Mouse (Mus musculus) kidney, embryonic 15.5 days (tissue): ENCODE measurements around the gene Vdac1. TPM values are rescaled to one million over a fixed set of nuclear protein-coding genes. Genes with fewer than 3 reads are reported as not detected.
A peak's percentile ranks its signal among the peaks of the same experiment; 100 is the strongest.
"Not testable (repeated sequence)": the region's sequence is repeated elsewhere in the genome, so short reads cannot be mapped to it uniquely, and the experiment has no call there.

Experiments used
- ATAC-seq: fragments of 200-750 bp; cut with Nextera tagmentation; replicated peaks from 2 replicates; pipeline ENCODE4 v1.8.0; 2017; ENCODE audit warnings: moderate TSS enrichment; ENCODE audit not compliant: low FRiP score
- H3K27ac ChIP-seq: fragments of 300-500 bp; sonication (generic); 2 replicates; pipeline ENCODE4 v1.5.1; 2015; ENCODE audit warnings: mild to moderate bottlenecking, inconsistent platforms
- H3K27me3 ChIP-seq: fragments of 300-500 bp; sonication (generic); 2 replicates; pipeline ENCODE4 v1.6.1; 2015; ENCODE audit warnings: inconsistent platforms
- H3K36me3 ChIP-seq: fragments of 300-500 bp; sonication (generic); 2 replicates; pipeline ENCODE4 v1.6.1; 2015; ENCODE audit warnings: inconsistent platforms
- H3K4me1 ChIP-seq: fragments of 300-500 bp; sonication (generic); 2 replicates; pipeline ENCODE4 v1.6.1; 2015; ENCODE audit warnings: inconsistent platforms
- H3K4me2 ChIP-seq: fragments of 300-500 bp; sonication (generic); 2 replicates; pipeline ENCODE4 v1.6.1; 2015; ENCODE audit warnings: moderate library complexity, mild to moderate bottlenecking, inconsistent platforms
- H3K4me3 ChIP-seq: fragments of 300-500 bp; sonication (generic); replicated peaks from 2 replicates; pipeline ENCODE4 v1.5.1; 2015; ENCODE audit warnings: mild to moderate bottlenecking, inconsistent platforms
- H3K9ac ChIP-seq: fragments of 300-500 bp; sonication (generic); 2 replicates; pipeline ENCODE4 v1.6.1; 2015; ENCODE audit warnings: mild to moderate bottlenecking, inconsistent platforms
- H3K9me3 ChIP-seq: fragments of 300-500 bp; sonication (generic); replicated peaks from 2 replicates; pipeline ENCODE4 v1.6.1; 2016; ENCODE audit warnings: inconsistent platforms
- WGBS: fragments of 180-500 bp; shearing (Covaris S2); methylation state at CpG from one replicate; pipeline ENCODE4 v1.1.7; 2015; ENCODE audit warnings: mixed read lengths; 5-methylcytosine and 5-hydroxymethylcytosine counted together
- polyA plus RNA-seq: library from polyadenylated mRNA; unstranded; fragments of >200 nt; fragmentation: Nextera tagmentation; extraction: Ambion mirVana; gene quantifications from 2 replicates; pipeline ENCODE4 v1.2.1, GENCODE M21; 2015

The Vdac1 gene
- polyA plus RNA-seq, 1 experiment from 2014 or later, result 336 TPM

DNA sequence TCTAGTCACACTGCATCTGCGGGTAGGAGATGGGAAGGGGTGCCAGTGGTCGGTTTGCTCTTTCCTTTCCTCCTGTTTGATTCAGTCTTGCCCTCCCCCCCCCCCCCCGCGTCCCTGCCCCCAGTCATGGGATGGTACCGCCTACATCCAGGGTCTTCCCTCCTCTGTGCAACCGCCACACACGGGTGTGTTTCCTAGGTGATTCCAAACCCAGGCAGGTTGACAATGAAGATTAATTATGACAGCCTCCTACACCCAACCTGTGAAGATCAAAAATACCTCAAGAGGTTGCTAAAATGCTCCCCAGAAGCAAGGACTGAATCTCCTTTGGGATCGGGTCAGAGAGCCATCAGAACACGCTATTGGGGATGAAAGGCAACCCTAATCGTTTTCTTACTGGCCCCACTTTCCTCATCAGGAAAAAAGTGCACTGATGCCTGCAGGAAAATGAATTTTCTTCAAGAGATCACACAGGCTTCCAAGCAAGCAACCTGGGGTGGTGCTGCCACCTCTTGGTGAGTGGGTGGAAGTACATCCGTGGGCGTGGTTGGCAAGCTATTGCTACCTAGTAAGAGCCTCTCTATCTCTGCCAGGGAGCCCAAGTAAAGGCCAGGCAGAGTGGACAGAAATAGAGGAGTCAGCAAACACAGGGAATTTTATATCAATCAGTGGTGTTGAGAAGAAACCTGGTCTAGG, 14.6 kb upstream of the Vdac1 start:
- 15% methylated on average over 11 of the region's 12 CpGs for WGBS
- Histone ChIP-seq H3K36me3 (no peaks in the 10 kb centered on the region), H3K4me3 (peak overlapping the region; percentile 39), H3K27ac (peak overlapping the region; percentile 78), H3K9me3 (no peaks in the 10 kb centered on the region), H3K27me3 (no peaks in the 10 kb centered on the region), H3K9ac (0 out of 2 replicates have a peak overlapping the region, but pooled peaks have one; percentile 1), H3K4me1 (peaks cover 18% of the 10 kb centered on the region), H3K4me2 (peak overlapping the region; percentile 65)
- peak; percentile 61; the same call in 1 of the 2 replicates for ATAC-seq

DNA sequence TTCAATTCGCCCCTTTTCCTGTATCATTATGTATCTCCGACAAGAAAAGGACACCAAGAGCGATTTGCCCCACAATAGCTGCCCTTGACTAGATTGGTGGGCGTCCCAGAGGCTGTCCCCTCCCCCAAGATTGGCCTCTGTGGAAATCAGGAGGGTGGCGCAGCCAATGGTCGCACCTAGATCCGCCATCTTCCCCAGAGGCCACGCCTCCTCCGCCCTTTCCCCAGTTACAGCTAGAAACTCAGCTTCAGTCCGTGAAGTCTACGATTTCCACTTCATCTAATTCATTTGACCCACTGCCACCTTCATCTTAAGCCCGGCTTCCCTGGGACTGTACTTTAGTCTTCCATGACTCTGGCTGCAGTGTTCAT, 14.0 kb upstream of the Vdac1 start:
- Histone ChIP-seq H3K36me3 (no peaks in the 10 kb centered on the region), H3K4me3 (peak overlapping the region; percentile 39), H3K9me3 (no peaks in the 10 kb centered on the region), H3K27me3 (no peaks in the 10 kb centered on the region), H3K4me2 (peak overlapping the region; percentile 65), H3K27ac (peak overlapping the region; percentile 78), H3K4me1 (peaks cover 18% of the 10 kb centered on the region), H3K9ac (peak overlapping the region; percentile 1; the same call in 1 of the 2 replicates)
- WGBS, result 1% methylated on average over 12 of the region's 12 CpGs
- peak; percentile 71 for ATAC-seq

DNA sequence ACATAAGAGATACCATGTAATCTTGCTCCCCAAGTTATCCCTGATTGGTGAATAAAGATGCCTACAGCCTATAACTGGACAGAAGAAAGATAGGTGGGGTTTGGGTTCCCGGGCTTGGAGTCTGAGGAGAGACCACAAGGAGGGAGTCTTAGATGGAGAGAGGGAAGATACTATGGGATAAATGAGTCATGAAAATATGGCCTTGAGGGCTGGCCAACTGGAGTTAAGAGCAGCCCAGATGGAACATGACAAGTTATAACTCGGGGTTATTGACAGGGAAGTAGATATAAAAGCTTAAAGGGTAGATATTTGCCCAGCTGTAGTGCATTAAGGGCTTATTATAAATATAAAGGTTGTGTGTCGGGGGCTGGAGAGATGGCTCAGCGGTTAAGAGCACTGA, 12.5 kb upstream of the Vdac1 start:
- no peak overlapping the region for H3K9ac ChIP-seq
- no peaks in the 10 kb centered on the region for H3K9me3 ChIP-seq
- H3K4me3 ChIP-seq, result no peak overlapping the region
- peaks cover 18% of the 10 kb centered on the region for H3K4me1 ChIP-seq
- no peak overlapping the region for H3K27ac ChIP-seq
- 82% methylated on average over 4 of the region's 4 CpGs for WGBS
- no peak overlapping the region for H3K4me2 ChIP-seq
- no peaks in the 10 kb centered on the region for H3K27me3 ChIP-seq
- no peaks in the 10 kb centered on the region for H3K36me3 ChIP-seq
- ATAC-seq, result no peak

DNA sequence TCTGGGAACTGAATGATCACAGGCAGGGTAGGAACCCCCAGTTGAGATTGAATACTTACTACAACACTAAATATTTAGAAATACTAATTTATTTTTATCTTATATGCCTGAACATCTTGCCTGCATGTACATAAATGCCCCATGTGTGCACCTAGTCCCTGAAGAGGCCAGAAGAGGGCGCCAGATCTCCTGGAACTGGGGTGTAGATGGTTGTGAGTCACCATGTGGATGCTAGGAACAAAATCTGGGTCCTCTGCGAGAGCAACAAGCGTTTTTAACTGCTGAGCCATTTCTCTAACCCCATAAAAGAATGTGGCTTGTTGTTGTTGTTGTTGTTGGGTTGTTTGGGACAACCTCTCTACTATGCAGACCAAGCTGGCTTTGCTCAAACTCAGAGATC, 11.9 kb upstream of the Vdac1 start:
- peaks cover 18% of the 10 kb centered on the region for H3K4me1 ChIP-seq
- no peaks in the 10 kb centered on the region for H3K9me3 ChIP-seq
- no peak overlapping the region for H3K27ac ChIP-seq
- no peaks in the 10 kb centered on the region for H3K36me3 ChIP-seq
- no peak overlapping the region for H3K4me2 ChIP-seq
- WGBS, result 67% methylated on average over 3 of the region's 3 CpGs
- no peak overlapping the region for H3K4me3 ChIP-seq
- no peaks in the 10 kb centered on the region for H3K27me3 ChIP-seq
- no peak for ATAC-seq
- no peak overlapping the region for H3K9ac ChIP-seq

DNA sequence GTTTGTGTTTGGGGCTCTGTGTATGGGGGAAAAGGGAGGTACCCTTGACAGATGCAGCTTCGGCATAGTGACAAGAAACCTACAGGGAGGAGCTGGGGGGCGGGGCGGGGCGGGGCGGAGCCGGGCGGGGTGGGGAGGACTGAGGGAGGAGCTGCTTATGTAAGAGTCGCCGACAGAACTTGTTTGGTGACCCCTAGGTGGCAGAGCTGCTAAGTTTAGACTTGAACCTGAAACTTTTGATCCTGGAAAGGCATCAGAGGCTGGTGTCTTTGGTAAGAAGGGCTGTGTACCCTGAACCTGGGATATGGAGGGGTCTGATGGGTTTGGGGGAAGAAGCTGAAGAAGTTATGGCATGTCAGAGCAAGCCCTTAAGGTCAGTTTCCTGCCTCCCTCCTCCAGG, 9.7 kb upstream of the Vdac1 start:
- Histone ChIP-seq H3K4me1 (peaks cover 13% of the 10 kb centered on the region), H3K9ac (no peak overlapping the region), H3K27me3 (no peaks in the 10 kb centered on the region), H3K4me2 (no peak overlapping the region), H3K27ac (no peak overlapping the region), H3K4me3 (no peak overlapping the region), H3K36me3 (no peaks in the 10 kb centered on the region), H3K9me3 (no peaks in the 10 kb centered on the region)
- 3% methylated on average over 8 of the region's 9 CpGs for WGBS
- ATAC-seq, result peak; percentile 40

DNA sequence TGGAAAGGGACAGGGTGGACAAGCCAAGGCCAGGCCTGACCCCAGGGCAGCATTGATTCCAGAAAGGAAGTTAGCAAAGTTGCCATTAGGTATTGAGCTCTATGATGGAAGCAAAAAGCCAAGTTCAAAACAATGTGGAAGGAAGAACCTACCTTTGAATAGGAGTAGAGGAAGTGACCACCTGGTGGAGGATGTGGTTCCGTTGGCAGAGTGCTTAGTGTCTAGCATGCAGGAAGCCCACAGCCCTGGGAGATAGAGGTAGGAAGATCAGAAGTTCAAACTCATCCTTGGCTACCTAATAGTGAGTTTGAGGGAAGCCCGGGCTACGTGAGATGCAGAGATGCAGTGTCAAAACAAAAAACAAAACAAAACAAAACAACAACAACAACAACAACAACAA, 8.4 kb upstream of the Vdac1 start:
- ATAC-seq, result no peak
- Histone ChIP-seq H3K9me3 (no peaks in the 10 kb centered on the region), H3K36me3 (no peaks in the 10 kb centered on the region), H3K27me3 (no peaks in the 10 kb centered on the region), H3K4me1 (peaks cover 6% of the 10 kb centered on the region; the same call in 1 of the 2 replicates), H3K4me2 (no peak overlapping the region), H3K4me3 (no peak overlapping the region), H3K9ac (no peak overlapping the region), H3K27ac (no peak overlapping the region)
- WGBS, result 93% methylated on average over 3 of the region's 3 CpGs

DNA sequence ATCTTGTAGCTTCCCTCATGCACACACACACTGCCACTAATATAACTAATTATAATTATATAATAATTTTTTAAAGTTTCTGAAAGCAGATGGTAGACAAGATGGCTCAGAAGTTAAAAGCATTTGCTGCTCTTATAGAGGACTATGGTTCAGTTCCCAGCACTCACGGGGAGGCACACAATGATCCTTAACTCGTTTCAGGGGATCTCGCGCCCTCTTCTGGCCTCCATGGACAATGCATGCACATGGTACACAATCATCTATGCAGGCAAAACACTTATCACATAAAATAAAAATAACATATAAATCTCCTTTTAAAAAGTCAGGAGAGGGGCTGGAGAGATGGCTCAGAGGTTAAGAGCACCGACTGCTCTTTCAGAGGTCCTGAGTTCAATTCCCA, 6.0 kb upstream of the Vdac1 start:
- Histone ChIP-seq H3K4me3 (no peak overlapping the region), H3K27me3 (no peaks in the 10 kb centered on the region), H3K36me3 (no peaks in the 10 kb centered on the region), H3K27ac (no peak overlapping the region), H3K4me2 (no peak overlapping the region), H3K9me3 (no peaks in the 10 kb centered on the region), H3K9ac (no peak overlapping the region), H3K4me1 (peaks cover 19% of the 10 kb centered on the region)
- no peak for ATAC-seq
- whole genome bisulfite sequencing, result 86% methylated on average over 5 of the region's 5 CpGs

DNA sequence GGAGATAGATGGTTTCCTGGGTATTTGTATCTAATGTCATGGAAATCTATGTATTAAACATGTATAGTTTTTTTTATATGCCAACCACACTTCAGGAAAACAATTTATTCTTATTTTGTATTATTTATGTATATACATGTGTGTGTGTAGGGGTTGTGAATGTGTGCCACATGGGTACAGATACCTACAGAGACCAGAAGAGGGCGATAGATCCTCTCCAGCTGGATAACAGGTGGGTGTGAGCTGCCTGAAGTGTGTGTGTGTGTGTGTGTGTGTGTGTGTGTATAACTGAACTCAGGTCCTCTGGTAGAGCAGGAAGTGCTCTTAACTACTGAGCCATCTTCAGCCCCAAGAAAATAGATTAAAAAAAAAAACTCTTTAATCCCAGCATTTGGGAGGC, 5.1 kb upstream of the Vdac1 start:
- no peak for ATAC-seq
- Histone ChIP-seq H3K36me3 (no peaks in the 10 kb centered on the region), H3K4me3 (no peak overlapping the region), H3K9ac (no peak overlapping the region), H3K9me3 (no peaks in the 10 kb centered on the region), H3K4me1 (peaks cover 25% of the 10 kb centered on the region), H3K27ac (no peak overlapping the region), H3K4me2 (no peak overlapping the region), H3K27me3 (no peaks in the 10 kb centered on the region)
- 88% methylated on average over 1 of the region's 1 CpGs for WGBS

DNA sequence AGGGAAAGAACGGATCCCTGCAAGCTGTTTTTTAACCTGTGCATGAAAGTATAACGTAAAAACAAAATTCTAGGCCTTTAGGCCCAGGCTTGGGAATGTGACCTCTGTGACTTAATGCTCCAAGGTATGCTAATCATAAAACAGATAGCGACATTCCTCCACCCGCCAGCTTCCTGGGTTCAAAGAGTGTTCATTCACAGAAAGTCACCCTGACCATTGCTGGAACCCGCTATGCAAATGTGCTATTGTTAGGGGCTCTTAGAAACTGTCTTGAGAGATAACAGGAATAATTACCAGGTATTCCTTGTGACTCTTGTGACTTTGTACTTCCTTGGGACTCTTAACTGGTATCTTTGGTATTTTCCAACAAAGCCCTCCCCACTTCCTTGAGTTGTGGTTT, 3.6 kb upstream of the Vdac1 start:
- not testable (repeated sequence) for H3K4me2 ChIP-seq, H3K36me3 ChIP-seq, ATAC-seq, H3K4me3 ChIP-seq, H3K27ac ChIP-seq, H3K27me3 ChIP-seq, H3K9ac ChIP-seq, H3K9me3 ChIP-seq
- WGBS, result 93% methylated on average over 5 of the region's 5 CpGs
- peaks cover 22% of the 10 kb centered on the region for H3K4me1 ChIP-seq

DNA sequence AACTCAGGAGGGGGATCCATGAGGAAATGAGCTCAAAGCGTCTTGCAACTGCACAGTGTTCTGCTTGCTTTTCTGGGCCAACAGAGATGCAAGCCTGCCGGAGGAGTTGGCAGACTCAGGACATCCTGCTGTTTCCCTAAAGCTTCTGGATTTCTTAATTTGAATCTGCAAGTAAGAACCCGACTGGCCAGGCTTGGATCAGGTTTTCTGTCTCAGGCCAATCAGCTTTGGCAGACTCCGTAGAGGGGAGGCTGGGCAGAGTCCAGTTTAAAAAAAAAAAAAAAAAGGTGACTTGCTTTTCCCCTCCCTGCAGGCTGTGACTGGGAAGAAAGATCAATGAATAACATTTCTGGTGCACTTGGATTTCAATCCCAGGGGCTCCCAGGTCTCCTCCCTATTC, 2.1 kb upstream of the Vdac1 start:
- H3K9ac ChIP-seq, result 0 out of 2 replicates have a peak overlapping the region, but pooled peaks have one; percentile 7
- H3K4me3 ChIP-seq, result peak overlapping the region; percentile 19; the same call in 1 of the 2 replicates
- peak overlapping the region; percentile 61 for H3K27ac ChIP-seq
- no peak for ATAC-seq
- WGBS, result 33% methylated on average over 4 of the region's 4 CpGs
- H3K4me1 ChIP-seq, result peaks cover 35% of the 10 kb centered on the region
- peak overlapping the region; percentile 40 for H3K4me2 ChIP-seq
- H3K27me3 ChIP-seq, result no peaks in the 10 kb centered on the region
- no peaks in the 10 kb centered on the region for H3K9me3 ChIP-seq
- H3K36me3 ChIP-seq, result 0 out of 2 replicates have a peak, but pooled peaks cover 2% of the 10 kb centered on the region

DNA sequence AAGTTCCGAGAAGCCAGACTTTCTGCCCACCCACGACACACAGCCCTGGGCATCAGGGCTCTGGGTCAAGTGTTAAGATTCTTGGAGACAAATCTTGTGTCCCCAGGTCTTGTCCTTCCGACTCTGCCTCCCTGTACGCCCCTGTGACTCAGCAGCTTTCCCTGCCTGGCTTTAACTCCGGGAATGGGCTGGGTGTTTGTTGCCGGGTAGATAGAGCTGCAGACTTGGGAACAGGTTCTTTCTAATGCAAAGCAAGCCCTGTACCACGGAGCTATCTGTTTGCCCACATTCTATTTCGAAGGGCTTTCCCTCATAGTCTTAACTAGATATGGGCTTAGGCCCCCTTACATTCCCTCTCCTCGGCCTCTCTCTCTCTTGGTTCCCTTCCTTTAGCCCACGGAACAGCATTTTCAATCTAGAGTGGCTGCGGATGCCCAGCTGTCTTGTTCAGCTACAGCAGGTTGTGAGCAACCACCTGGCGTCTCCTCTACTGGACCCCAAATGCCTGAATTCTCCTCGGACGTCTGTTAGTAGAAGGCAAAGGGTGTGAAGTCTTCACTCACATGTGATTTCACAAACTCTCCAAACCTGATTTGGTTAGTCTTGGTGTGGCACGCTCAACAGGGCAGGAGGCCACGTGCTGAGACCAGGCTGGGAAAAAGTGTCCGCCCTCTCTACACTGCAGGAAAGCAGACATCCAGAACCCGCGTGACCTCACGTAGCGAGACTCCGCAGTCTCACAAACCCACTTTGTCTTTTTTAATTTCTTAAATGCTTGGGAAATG, 782 bp upstream of the Vdac1 start:
- ATAC-seq, result peak; percentile 12; the same call in 1 of the 2 replicates
- no peaks in the 10 kb centered on the region for H3K27me3 ChIP-seq
- no peaks in the 10 kb centered on the region for H3K9me3 ChIP-seq
- H3K9ac ChIP-seq, result peak overlapping the region; percentile 98
- 14% methylated on average over 22 of the region's 22 CpGs for WGBS
- peak overlapping the region; percentile 99 for H3K27ac ChIP-seq
- peak overlapping the region; percentile 98 for H3K4me3 ChIP-seq
- H3K4me2 ChIP-seq, result peak overlapping the region; percentile 75
- 0 out of 2 replicates have a peak, but pooled peaks cover 2% of the 10 kb centered on the region for H3K36me3 ChIP-seq
- peaks cover 49% of the 10 kb centered on the region for H3K4me1 ChIP-seq

DNA sequence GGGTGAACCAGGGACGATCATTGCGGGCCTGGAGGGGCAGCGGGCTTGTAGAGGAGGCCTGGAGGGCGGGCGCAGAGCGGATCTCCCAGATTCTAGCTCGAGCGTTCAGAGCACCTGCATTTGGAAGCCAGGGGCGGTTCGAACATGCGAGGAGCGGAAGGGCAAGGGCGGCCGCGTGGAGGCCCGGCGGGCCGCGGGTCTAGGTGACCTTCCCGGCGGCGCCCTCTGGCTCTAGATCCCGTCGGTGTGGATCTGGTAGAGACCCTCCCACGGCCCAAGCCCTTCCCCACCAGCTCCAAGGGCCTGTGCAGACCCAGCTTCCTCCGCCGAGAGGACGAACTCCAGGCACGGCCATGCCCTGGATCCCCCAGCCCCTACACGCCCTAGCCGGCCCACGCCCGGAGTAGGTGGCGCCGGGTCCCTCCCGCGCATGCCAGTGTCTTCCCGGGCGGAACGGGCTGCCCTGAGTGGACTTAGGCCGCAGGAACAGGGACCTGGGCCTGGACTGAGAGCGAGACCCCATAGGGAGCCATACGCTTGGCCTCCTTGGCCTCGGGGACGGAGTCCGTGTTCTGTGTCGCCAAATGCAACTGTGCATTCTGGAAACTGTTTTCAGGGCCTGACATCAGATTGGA, 744 bp downstream of the Vdac1 start:
- no peaks in the 10 kb centered on the region for H3K9me3 ChIP-seq
- ATAC-seq, result peak; percentile 73
- H3K27me3 ChIP-seq, result no peaks in the 10 kb centered on the region
- peak overlapping the region; percentile 99 for H3K27ac ChIP-seq
- H3K4me1 ChIP-seq, result peaks cover 62% of the 10 kb centered on the region
- H3K9ac ChIP-seq, result peak overlapping the region; percentile 98
- 0 out of 2 replicates have a peak, but pooled peaks cover 2% of the 10 kb centered on the region for H3K36me3 ChIP-seq
- peak overlapping the region; percentile 75 for H3K4me2 ChIP-seq
- peak overlapping the region; percentile 98 for H3K4me3 ChIP-seq
- under 1% methylated on average over 46 of the region's 47 CpGs for WGBS
